Mouse (Mus musculus): ENCODE measurements around the gene Insl3. TPM values are rescaled to one million over a fixed set of nuclear protein-coding genes. Genes with fewer than 3 reads are reported as not detected.
A peak's percentile ranks its signal among the peaks of the same experiment; 100 is the strongest.
"Not testable (repeated sequence)": the region's sequence is repeated elsewhere in the genome, so short reads cannot be mapped to it uniquely, and the experiment has no call there.

Insl3 gene
- polyA plus RNA-seq, 1 experiment: 5.1 TPM

DNA sequence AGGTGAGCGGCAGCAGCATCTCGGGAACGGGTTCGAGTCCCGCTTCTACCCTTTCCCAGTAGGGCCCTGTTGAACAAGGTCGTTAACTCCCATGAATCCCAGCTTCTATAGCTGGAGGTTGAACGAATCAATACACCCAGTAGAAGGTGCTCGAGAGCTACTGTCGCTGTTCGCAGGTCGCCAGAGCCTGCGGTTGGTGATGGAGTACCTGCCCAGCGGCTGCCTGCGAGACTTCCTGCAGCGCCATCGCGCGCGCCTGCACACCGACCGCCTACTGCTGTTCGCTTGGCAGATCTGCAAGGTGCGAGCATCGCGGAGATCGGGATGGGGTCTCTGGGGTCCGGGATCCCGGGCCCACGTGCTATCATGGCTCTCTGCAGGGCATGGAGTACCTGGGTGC is 3.4 kb upstream of the Insl3 start:
- H3K4me1 ChIP-seq (ENCODE audit: control insufficient read depth, insufficient read depth, low read length): no peaks in the 10 kb centered on the region
- H3K27ac ChIP-seq (ENCODE audit: insufficient read depth, low read depth, low read length): no peak overlapping the region
- no peak overlapping the region for H3K4me3 ChIP-seq (ENCODE audit: insufficient read depth, low read length)
- no peak for TF ChIP-seq CTCF (IDR thresholded peaks at IDR 0.05; ENCODE audit: low read depth, low read length)

DNA sequence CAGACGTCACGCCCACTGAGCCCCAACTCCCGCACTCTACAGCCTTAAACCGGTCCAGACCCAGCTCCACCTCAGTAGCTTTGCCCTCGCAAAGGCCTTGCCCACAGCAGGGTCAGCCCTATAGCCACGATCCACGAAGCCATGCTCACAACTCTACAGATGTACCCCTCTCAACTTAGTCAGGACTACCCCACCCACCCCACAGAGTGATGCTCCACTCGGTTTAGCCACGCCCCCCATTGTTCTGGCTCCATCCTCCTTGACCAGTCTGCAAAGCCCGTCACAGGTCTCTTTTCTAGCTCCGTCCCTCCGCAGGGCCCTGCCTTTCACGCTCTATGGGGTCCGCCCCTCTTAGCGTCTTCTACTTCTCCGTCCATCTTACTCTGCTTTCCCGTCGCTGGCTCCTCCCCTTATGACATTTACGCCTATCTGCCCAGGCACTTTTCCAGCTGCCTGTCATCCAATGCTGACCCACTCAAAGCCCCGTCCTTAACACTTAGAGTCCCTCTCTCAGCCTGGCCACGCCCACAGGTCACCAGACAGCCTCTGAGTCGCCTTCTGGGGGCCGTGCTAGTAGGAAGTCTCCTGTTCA is 2.8 kb upstream of the Insl3 start:
- H3K4me1 ChIP-seq (ENCODE audit: control insufficient read depth, insufficient read depth, low read length): no peaks in the 10 kb centered on the region

DNA sequence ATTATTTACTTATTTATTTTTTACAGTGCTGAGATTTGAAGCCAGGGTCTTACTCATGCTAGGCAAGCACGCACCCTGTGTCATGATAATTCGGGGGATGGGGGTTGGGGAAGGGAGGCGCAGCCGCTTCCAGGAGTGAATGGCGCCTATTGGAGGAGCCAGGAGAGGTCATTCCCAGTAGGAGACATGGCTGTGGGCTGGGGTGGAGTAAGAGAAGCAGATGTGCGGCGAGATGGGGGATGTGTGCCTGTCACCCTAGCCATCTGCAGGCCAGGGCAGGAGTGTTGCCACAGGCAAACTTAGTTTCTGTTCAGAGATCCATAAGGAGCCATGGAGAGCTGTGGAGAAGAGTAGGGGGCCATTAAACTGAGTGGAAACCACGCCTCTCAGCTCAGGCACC is 1.4 kb upstream of the Insl3 start:
- TF ChIP-seq POLR2A (IDR thresholded peaks at IDR 0.05; ENCODE audit: borderline replicate concordance, low read depth, low read length) (no peak), CTCF (IDR thresholded peaks at IDR 0.05; ENCODE audit: low read depth, low read length) (no peak)
- H3K27ac ChIP-seq (ENCODE audit: insufficient read depth, low read depth, low read length): no peak overlapping the region
- H3K4me1 ChIP-seq (ENCODE audit: control insufficient read depth, insufficient read depth, low read length): no peaks in the 10 kb centered on the region
- H3K4me3 ChIP-seq (ENCODE audit: insufficient read depth, low read length): no peak overlapping the region

More for the DNA sequence above, 2.8 kb upstream of the Insl3 start:
- no peak overlapping the region for H3K27ac ChIP-seq (ENCODE audit: insufficient read depth, low read depth, low read length)
- H3K4me3 ChIP-seq (ENCODE audit: insufficient read depth, low read length): no peak overlapping the region
- no peak for TF ChIP-seq POLR2A (IDR thresholded peaks at IDR 0.05; ENCODE audit: borderline replicate concordance, low read depth, low read length)
- no peak for TF ChIP-seq CTCF (IDR thresholded peaks at IDR 0.05; ENCODE audit: low read depth, low read length)

DNA sequence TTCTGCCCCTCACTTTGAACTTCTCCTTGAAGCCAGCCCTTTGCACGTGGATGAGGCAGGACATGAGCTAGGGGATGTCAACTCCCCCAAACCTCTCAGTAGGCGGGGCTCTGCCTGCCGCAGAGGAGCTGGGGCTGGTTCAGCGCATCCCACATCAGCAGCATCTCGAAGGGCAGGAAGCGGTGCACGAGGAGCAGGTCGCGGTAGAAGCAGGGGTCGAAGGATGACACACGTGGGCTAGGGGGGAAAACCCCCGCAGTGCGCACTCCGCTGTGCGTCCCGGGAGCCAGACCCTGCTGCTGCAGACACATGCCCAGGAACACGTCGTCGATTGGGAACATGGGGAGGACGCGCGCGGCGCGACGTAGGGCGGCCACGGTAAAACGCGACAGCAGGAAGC is 3.5 kb downstream of the Insl3 start:
- no peak overlapping the region for H3K27ac ChIP-seq (ENCODE audit: insufficient read depth, low read depth, low read length)
- H3K4me1 ChIP-seq (ENCODE audit: control insufficient read depth, insufficient read depth, low read length): no peaks in the 10 kb centered on the region; the same call in 1 of the 2 replicates
- no peak overlapping the region for H3K4me3 ChIP-seq (ENCODE audit: insufficient read depth, low read length)
- TF ChIP-seq POLR2A (IDR thresholded peaks at IDR 0.05; ENCODE audit: borderline replicate concordance, low read depth, low read length) (no peak), CTCF (IDR thresholded peaks at IDR 0.05; ENCODE audit: low read depth, low read length) (no peak)

DNA sequence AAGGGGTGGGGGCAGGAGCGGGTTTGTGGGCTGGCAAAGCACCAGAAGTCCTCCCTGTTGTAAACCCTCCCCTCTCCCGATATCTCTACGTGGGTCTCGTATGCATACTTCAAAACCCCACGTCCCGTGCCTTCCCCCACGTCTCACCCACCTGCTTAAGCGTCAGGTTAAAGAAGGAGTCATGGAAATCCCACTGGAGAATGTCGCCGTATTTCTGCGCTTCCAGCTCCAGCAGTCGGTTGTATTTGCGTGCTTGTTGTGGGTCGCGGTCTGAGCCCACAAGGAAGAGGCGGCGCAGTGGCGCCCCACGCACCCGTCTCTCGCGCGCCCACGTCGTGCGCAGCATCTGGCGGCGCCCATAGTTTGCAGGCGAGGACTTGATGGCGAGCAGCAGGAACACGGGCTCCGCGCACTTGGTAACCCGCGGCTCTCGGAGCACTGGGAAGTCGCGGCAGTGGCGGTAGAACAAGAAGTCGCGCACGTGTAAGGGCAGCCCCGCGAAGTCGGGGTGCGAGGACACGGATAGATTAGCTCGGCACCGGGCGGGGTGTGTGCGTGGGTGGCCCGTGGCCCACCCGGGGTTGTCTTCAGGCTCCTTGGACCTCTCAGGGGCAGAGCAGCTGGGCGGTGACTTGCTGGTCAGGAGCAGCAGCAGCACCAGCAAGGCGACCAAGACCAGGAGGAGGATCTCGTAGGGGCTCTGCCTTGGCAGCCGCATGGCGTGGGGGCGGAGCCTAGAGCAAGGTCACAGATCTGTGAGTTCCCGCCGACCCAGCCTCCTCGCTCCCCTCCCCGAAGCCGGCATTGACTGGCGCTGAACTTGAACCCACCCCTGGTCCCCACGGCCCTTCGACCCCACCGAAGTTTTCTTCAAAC is 4.4 kb downstream of the Insl3 start:
- H3K4me1 ChIP-seq (ENCODE audit: control insufficient read depth, insufficient read depth, low read length): no peaks in the 10 kb centered on the region; the same call in 1 of the 2 replicates
- H3K27ac ChIP-seq (ENCODE audit: insufficient read depth, low read depth, low read length): no peak overlapping the region
- H3K4me3 ChIP-seq (ENCODE audit: insufficient read depth, low read length): peak overlapping the region; percentile 3; the same call in 1 of the 2 replicates
- TF ChIP-seq POLR2A (IDR thresholded peaks at IDR 0.05; ENCODE audit: borderline replicate concordance, low read depth, low read length) (no peak), CTCF (IDR thresholded peaks at IDR 0.05; ENCODE audit: low read depth, low read length) (no peak)

DNA sequence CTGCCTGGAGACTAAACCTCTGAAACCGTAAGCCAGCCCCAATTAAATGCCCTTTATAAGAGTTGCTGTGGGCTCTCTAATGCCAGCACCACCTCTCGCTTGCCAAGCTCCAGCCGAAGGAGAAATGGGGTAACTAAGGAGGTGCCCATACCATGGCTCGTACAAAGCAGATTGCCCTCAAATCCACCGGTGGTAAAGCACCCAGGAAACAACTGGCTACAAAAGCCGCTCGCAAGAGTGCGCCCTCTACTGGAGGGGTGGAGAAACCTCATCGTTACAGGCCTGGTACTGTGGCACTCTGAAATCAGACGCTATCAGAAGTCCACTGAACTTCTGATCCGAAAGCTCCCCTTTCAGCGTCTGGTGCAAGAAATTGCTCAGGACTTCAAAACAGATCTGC is 6.4 kb downstream of the Insl3 start:
- not testable (repeated sequence) for H3K4me1 ChIP-seq (ENCODE audit: control insufficient read depth, insufficient read depth, low read length); H3K27ac ChIP-seq (ENCODE audit: insufficient read depth, low read depth, low read length); H3K4me3 ChIP-seq (ENCODE audit: insufficient read depth, low read length)
- peak; percentile 49; the same call in 1 of the 2 replicates for TF ChIP-seq CTCF (IDR thresholded peaks at IDR 0.05; ENCODE audit: low read depth, low read length)

DNA sequence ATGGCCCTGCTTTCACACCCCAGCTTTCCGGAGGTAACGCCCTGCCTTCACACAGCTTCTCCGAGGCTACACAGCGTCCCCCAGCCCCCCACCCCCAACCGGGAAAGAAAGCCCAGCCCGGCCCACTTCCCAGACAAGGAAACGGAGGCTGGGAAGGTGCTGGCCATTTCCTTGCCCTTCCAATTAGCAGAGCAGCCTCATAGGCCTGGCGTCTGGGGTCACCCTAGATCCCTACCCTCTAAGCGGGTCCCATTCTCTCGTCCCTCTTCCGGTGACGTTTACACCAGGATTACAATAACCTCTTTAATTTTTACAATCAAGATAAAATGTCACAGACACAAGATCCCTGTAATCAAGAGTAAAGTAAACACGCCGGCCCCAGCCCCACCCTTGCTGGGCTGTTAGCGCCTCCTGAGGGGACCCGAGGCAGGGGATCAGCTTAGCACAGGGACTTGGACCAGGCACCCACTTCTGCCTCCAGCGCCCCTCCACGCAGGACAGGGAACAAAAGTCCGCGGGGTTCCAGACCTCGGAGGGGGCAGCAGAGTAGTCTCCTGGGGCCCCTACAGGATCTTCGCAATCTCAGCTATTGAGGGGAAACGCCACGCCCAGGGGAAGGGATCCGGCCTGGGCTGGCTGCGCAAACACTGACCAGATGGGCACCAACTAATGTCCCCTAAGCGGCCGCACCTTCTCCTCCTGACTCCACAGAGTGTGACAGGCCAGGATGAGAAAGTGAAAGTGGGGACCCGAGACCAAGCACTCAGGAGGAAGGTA is 11.7 kb downstream of the Insl3 start:
- Histone ChIP-seq H3K4me3 (ENCODE audit: insufficient read depth, low read length) (peak overlapping the region; percentile 72), H3K4me1 (ENCODE audit: control insufficient read depth, insufficient read depth, low read length) (peaks cover 2% of the 10 kb centered on the region; the same call in 1 of the 2 replicates), H3K27ac (ENCODE audit: insufficient read depth, low read depth, low read length) (no peak overlapping the region)
- no peak for TF ChIP-seq POLR2A (IDR thresholded peaks at IDR 0.05; ENCODE audit: borderline replicate concordance, low read depth, low read length)
- no peak for TF ChIP-seq CTCF (IDR thresholded peaks at IDR 0.05; ENCODE audit: low read depth, low read length)

DNA sequence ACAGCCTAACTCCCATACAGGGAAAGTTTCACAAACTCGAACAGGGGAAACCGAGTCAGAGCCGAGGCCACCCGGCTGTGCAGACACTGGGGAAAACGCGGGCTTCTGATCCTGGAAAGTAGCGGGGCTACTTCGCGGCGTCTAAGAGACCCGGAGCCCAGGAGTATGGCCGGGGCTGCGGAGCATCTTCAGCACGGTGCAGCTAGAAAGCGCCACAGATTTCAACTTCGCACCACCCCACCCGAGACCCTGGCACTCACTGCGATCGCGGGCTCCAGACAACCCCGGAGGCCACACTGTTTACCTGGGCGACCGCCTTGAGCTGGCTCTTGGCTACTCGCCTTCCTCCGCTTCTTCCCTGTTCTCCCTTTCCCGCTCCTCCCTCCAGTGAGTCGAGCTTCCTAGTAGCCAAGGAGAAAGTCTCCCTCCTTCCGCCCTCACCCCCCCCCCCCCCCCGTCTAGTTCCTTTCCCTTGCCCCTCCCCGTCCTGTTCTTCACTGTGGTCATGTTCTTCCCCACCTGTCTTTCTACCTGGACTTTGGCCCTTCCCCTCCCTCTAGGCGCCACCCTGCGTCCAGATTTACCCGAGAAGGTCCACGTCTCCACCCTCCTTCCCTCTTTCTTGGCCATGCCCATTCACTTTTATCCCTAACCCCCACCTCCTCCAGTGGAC is 12.5 kb downstream of the Insl3 start, which contains the start of gene B3gnt3:
Gene B3gnt3, minus strand, starts transcription at position 376 of the 673 bp plus-strand sequence.
- Histone ChIP-seq H3K27ac (ENCODE audit: insufficient read depth, low read depth, low read length) (no peak within 1 kb of the TSS), H3K4me3 (ENCODE audit: insufficient read depth, low read length) (peak within 1 kb of the TSS; percentile 72), H3K4me1 (ENCODE audit: control insufficient read depth, insufficient read depth, low read length) (peaks cover 2% of the 10 kb centered on the region; the same call in 1 of the 2 replicates)
- no peak for TF ChIP-seq CTCF (IDR thresholded peaks at IDR 0.05; ENCODE audit: low read depth, low read length)
- TF ChIP-seq POLR2A (IDR thresholded peaks at IDR 0.05; ENCODE audit: borderline replicate concordance, low read depth, low read length): no peak

DNA sequence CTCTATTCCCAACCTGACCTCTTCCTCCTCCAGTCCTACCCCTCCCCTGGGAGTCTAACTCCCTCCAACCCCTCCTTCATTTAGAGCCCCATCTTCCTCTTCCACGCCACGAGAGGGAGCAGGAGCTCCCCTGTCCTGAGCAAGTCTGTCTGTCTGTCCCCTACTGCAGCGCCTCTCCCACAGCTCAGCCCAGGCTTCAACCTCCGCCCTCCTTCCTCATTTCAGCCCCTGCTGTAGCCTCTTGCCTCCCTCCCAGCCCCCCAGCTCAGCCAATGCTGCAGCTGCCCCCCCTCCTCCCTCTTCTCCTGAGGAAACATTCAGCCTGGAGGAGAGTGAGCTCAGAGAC is 13.0 kb downstream of the Insl3 start:
- Histone ChIP-seq H3K27ac (ENCODE audit: insufficient read depth, low read depth, low read length) (no peak overlapping the region), H3K4me1 (ENCODE audit: control insufficient read depth, insufficient read depth, low read length) (peaks cover 2% of the 10 kb centered on the region; the same call in 1 of the 2 replicates), H3K4me3 (ENCODE audit: insufficient read depth, low read length) (peak overlapping the region; percentile 72)
- TF ChIP-seq CTCF (IDR thresholded peaks at IDR 0.05; ENCODE audit: low read depth, low read length): peak; percentile 40
- TF ChIP-seq POLR2A (IDR thresholded peaks at IDR 0.05; ENCODE audit: borderline replicate concordance, low read depth, low read length): no peak

All from bone marrow macrophage, adult 2 months (primary cell).